Mouse (Mus musculus) R1 (cell line): ENCODE data around the gene Prss30.
"Not testable (repeated sequence)": the region's sequence is repeated elsewhere in the genome, so short reads cannot be mapped to it uniquely, and the experiment has no call there.

Experiments used
- DNase-seq: peaks from one replicate; pipeline ENCODE4 v3.0.0-alpha.2; 2018; ENCODE audit warnings: low read depth, low spot score

Prss30 gene

DNA sequence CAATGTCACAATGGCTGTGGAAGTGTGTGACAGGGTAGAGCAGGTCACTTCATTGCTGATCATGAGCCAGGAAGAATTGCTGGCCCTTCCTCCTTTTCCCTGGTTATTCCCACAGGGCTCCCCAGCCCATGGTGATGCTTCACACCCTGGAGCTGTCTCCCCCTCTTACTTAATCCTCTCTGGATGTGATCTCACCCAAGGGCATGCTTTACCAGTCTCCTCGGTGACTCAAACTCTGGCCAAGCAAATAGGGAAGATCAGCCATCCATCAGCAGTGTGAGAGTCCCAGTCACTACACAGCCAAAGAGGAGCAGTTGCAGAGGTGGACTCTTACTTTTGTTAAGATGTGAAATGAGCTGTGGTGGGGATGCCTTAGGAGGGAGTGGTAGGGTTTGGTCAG is 4.6 kb upstream of the Prss30 start:
- no peak for DNase-seq

GRCm38 (mm10) chr17:23982912-23983311 is 2.5 kb upstream of the Prss30 start:
- DNase-seq: no peak

DNA sequence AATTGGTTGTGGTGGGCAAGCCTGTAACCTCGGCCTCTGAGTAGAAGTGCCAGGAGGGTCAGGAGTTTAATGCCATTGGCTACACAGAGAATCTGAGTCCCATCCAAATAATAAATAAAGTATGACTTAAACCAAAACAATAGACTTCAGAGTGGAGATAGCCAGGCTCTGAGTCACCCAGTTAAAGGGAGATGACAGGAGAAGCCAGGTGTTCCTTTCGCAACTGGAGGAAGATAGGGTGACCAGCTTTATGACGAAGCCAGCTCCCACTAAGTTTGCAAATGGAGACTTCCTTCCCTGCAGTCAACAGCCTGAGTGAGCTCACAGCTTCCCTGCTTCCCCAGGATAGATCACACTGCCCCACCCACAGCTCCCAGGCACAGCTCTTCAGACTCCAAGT is 895 bp downstream of the Prss30 start:
- DNase-seq: no peak

DNA sequence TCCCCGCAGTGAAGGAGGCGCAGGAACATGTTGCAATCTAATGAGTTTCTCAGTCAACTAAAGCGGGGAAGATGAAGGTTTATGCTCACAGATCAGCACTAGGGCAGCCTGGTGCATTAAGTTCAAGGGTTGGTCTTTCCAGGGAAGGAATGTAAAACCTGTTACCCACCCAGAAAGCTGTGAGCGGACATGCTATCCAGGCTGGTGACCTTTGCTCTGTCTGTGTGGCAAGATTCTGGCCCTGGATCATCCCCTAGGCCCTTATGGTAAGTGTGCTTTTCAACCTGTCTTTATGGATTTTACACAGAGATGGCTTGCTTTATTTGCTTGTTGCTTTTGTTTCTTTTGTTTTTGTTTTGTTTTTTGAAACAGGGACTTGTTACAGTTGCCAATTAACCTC is 3.7 kb downstream of the Prss30 start:
- no peak for DNase-seq

DNA sequence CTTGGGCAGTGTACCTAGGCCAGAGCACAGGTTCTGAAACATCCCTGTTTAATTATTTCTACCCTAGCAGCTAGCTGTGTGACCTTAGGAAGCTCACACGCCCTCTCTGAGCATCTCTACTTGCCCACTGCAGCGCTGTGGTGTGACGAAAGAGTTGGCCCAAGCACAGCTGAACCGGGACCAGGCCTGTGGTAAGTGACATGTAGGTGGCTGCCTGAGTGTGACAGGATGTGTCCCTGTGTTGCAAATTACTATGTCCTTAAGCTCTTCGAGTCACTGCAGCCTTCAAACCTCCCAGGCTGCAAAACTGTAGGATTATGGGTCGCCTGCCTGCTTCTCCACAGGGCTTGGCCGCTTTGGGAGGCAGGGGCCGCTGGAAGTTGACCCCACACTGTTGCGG is 9.1 kb downstream of the Prss30 start:
- DNase-seq: no peak

DNA sequence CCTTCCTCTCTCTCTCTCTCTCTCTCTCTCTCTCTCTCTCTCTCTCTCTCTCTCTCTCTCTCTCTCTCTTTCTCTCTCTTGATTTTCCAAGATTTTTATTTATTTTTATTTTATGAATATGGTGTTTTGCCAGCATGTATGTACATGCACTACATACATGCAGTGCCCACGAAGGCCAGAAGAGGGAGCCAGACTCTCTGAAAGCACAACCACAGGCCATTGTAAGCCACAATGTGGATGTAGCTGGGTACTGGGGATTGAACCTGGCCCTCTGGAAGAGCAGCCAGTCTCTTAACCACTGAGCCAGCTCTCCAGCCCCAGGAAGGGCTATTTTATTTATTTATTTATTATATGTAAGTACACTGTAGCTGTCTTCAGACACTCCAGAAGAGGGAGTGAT is 11.1 kb downstream of the Prss30 start:
- DNase-seq: peak; percentile 80

- peak; percentile 52 for DNase-seq
These were observed 11.6 kb downstream of the Prss30 start for GRCm38 (mm10) chr17:23968780-23969179.

DNA sequence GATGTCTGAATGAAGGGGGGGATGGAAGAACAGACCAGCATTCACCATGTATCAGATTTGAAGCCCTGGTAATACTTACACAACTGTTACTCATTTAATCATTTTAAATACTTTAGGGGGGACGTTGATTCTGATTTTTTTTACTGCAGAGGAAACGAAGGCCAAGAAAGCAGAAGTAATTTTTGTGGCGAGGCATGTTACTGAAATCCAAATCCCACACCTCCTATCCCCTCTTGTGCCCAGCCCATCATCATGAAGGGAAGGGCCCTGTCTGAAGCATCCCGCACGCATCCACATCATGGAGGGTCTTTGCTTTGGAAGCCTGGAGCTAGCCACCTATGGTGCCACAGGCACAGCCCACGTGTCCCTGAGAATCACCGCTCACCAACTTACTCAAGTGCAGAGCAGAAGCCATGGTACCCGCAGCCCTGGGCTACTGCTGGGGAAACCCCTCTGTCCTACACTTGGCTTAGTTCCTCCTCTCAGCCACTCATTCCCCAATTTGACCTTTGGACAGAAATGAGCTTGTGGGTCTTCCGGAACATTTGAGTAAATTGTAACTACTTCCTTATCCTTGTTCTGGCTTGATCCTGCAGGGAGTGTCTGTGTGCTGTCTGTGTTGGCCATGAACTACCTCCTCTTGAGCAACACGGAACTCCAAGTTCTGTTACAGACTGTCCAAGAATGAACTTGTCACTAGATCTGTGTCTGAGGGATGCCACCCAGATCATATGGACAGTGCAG is 13.5 kb downstream of the Prss30 start:
- DNase-seq: no peak

- DNase-seq: peak; percentile 55
These were observed 14.5 kb downstream of the Prss30 start for GRCm38 (mm10) chr17:23965805-23966425.

- DNase-seq: no peak
These were observed 18.7 kb downstream of the Prss30 start for GRCm38 (mm10) chr17:23961573-23962122.

GRCm38 (mm10) chr17:23960084-23960738 is 20.2 kb downstream of the Prss30 start:
- DNase-seq: peak; percentile 84

GRCm38 (mm10) chr17:23955174-23955573 is 25.2 kb downstream of the Prss30 start, which contains the start of gene Sbpl:
TSS of gene Sbpl (minus strand) at chr17:23955274.
- DNase-seq: no peak

GRCm38 (mm10) chr17:23950828-23951227 is 29.5 kb downstream of the Prss30 start:
- not testable (repeated sequence) for DNase-seq

DNA sequence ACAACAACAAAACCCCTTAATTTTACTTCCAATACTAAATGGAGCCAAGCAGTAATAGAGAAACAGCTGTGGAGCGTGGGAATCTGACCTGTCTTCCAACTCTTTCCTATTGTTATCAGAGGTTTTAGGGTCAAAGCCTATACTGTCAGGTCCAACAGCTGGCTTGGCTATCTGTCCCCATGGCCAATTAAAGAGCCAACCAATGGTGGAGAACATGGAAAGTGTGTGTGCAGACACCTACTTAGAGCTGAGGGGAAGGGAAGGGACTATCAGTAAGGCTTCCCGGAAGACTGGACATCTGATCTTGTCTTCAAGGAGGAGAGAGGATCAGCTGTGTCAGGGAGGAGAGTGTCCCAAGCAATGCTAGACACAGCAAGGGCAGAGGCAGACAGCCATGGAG is 31.3 kb downstream of the Prss30 start:
- DNase-seq: no peak

DNA sequence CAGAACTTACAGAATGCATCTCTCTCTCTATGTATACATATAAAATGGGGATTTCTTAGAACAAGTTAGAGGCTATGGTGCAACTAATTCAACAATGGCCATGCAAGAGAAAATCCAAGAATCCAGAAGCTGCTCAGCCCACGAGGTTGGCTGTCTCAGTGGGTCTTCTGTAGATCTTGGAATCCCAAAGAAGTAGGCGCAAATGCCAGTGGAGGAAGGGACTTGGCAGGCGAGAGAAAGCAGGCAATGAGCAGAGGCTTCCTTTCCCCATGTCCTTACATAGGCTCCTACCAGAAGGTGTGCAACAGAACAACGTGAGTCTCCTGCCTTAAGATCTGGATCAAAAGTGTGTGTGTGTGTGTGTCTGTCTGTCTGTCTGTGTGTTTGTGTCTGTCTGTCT is 32.9 kb downstream of the Prss30 start:
- not testable (repeated sequence) for DNase-seq

DNA sequence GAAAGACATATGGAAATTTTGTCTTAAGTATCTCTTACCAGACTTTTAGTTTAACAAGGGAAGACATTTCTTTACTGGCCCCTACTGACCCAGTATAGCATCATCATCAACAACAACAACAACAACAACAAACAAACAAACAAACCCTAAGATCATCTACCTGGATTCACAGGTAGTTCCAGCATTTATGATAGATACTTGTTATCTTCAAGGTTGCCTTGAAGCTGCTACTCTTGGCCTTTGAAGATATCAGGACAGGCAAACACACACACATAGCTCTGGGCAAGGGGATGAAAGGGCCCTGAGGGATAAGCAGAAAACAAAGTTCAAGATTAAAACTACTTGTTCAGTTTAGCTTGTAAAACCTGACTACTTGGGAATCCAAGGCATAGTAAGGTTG is 39.0 kb downstream of the Prss30 start, which contains the start of gene Sbp:
TSS of gene Sbp (plus strand) at position 301 of the 400 bp plus-strand sequence.
- DNase-seq: no peak

DNA sequence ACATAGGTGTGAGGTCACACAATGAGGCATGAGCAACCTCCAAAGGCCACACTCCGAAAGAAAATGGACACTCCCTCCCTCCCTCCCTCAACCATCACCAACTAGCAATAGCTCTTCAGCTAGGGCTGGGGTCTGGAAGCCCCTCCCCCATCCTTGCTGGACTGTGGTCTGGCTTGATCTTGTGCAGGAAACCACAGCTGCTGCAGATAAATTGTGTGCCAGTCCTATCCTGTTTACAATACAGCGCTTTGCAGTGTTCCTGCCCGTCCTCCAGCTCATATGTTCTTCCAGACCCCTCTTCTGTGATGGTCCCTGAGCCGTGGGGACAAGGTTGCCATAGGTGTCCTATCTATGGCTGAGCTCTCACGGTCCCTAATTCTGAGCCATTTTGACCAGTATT is 49.2 kb downstream of the Prss30 start:
- no peak for DNase-seq

DNA sequence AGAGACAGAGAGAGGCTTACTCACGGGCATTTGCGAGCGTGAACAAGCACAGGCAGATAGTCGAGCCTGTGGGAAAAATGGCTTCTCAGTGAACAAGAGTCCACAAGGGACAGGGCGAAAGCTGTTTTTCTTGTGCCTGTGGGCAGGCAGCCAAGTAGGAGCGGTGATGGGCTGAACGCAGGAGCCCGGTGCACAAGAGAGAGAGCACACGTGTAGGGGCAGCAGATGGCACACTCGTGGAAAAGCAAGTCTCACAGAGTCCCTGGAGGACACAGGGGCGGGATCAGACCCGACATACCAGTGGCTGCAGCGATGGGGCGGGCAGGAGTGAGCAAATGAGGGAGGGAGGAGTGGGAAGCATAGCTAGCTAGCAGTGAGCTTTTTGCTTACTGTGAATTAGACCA is 55.3 kb downstream of the Prss30 start:
- DNase-seq: peak; percentile 55

DNA sequence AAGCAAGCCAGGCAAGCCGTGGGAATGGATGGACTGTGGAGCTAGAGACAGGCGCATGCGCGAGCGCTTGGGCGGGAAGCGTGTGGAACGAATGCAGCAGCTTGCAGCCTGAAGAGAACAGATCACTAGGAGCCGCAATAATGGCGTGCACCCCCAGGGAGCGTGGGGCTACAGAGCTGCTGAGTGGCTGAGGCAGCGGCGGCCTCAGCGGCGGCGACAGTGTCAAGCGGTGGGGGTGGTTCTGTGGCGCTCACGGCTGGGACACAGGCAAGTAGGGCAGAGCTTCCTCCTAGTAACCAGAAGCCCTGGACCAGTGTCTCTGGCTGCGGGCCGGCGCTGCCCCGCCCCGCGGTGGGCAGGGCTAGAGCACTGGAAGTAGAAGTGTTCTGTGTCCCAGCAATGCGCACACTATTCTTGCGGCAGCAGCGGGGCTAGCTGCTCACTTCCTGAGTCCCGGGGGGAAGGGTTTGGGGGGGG is 55.8 kb downstream of the Prss30 start:
- DNase-seq: peak; percentile 87
